Mouse (Mus musculus) myocyte (in vitro differentiated cells): ENCODE data around the gene Dctpp1. TPM values are rescaled to one million over a fixed set of nuclear protein-coding genes. Genes with fewer than 3 reads are reported as not detected.

ENCODE experiments used
- H3K27me3 ChIP-seq: one replicate; pipeline ENCODE4 v1.6.1; 2011; ENCODE audit not compliant: control insufficient read depth, insufficient read depth, insufficient read length
- H3K36me3 ChIP-seq: one replicate; pipeline ENCODE4 v1.6.1; 2011; ENCODE audit not compliant: control insufficient read depth, insufficient read depth
- H3K4me2 ChIP-seq: one replicate; pipeline ENCODE4 v1.6.1; 2011; ENCODE audit warnings: low read depth, control low read depth
- H3K4me3 ChIP-seq: one replicate; pipeline ENCODE4 v1.5.1; 2011; ENCODE audit warnings: mild to moderate bottlenecking, control low read depth, moderate library complexity
- H3K79me2 ChIP-seq: one replicate; pipeline ENCODE4 v1.6.1; 2011; ENCODE audit not compliant: control insufficient read depth, insufficient read depth
- H3ac ChIP-seq: one replicate; pipeline ENCODE4 v1.6.1; 2011; ENCODE audit not compliant: control insufficient read depth, insufficient read length
- CEBPB ChIP-seq: IDR thresholded peaks from 2 replicates; pipeline ENCODE4 v1.6.1; 2011; ENCODE audit warnings: mild to moderate bottlenecking, moderate library complexity; ENCODE audit not compliant: poor library complexity, insufficient read depth, severe bottlenecking
- E2F4 ChIP-seq: IDR thresholded peaks from one replicate; pipeline ENCODE4 v1.6.1; 2011; ENCODE audit warnings: mild to moderate bottlenecking, control low read depth, moderate library complexity; ENCODE audit not compliant: insufficient read depth
- MAX ChIP-seq: IDR thresholded peaks from one replicate; pipeline ENCODE4 v1.6.1; 2011; ENCODE audit warnings: low read depth, mild to moderate bottlenecking, control low read depth
- MYOD1 ChIP-seq, 3 experiments: IDR thresholded peaks; one replicate each; pipeline ENCODE4 v1.6.1; 2011; ENCODE audit warnings: control low read depth in 2 of 3, low read depth in 2 of 3, mild to moderate bottlenecking in 2 of 3, moderate library complexity in 1 of 3; ENCODE audit not compliant: insufficient read length in 2 of 3, control insufficient read depth in 1 of 3
- MYOG ChIP-seq, 3 experiments: IDR thresholded peaks; one replicate each; pipeline ENCODE4 v1.6.1; 2011; ENCODE audit warnings: control low read depth in 2 of 3, low read depth in 2 of 3, mild to moderate bottlenecking in 2 of 3; ENCODE audit not compliant: insufficient read length in 2 of 3, control insufficient read depth in 1 of 3, insufficient read depth in 1 of 3
- POLR2A ChIP-seq: IDR thresholded peaks from one replicate; pipeline ENCODE4 v1.6.1; 2011; ENCODE audit warnings: low read depth, mild to moderate bottlenecking, control low read depth, moderate library complexity; ENCODE audit not compliant: insufficient read length
- POLR2AphosphoS2 ChIP-seq: IDR thresholded peaks from one replicate; pipeline ENCODE4 v1.6.1; 2011; ENCODE audit warnings: low read depth, control low read depth; ENCODE audit not compliant: insufficient read length
- REST ChIP-seq: IDR thresholded peaks from one replicate; pipeline ENCODE4 v1.6.1; 2011; ENCODE audit warnings: mild to moderate bottlenecking, control low read depth, moderate library complexity; ENCODE audit not compliant: insufficient read depth, insufficient read length
- SRF ChIP-seq: IDR thresholded peaks from one replicate; pipeline ENCODE4 v1.6.1; 2011; ENCODE audit warnings: low read depth; ENCODE audit not compliant: control insufficient read depth, insufficient read length
- TCF12 ChIP-seq: IDR thresholded peaks from one replicate; pipeline ENCODE4 v1.6.1; 2011; ENCODE audit warnings: mild to moderate bottlenecking, control low read depth; ENCODE audit not compliant: poor library complexity, insufficient read depth, severe bottlenecking
- TCF3 ChIP-seq: IDR thresholded peaks from one replicate; pipeline ENCODE4 v1.6.1; 2011; ENCODE audit warnings: low read depth, control low read depth; ENCODE audit not compliant: insufficient read length
- USF1 ChIP-seq: IDR thresholded peaks from one replicate; pipeline ENCODE4 v1.6.1; 2011; ENCODE audit warnings: low read depth, mild to moderate bottlenecking, control low read depth, moderate library complexity
- polyA plus RNA-seq: library from polyadenylated mRNA; unstranded; fragments of >200 nt; fragmentation: generic; extraction: Trizol; gene quantifications from one replicate; pipeline ENCODE4 v1.2.1, GENCODE M21; 2012; ENCODE audit warnings: missing spikeins

Dctpp1 gene
- 76.9 TPM for polyA plus RNA-seq

- no peaks in the 10 kb centered on the region for H3K79me2 ChIP-seq
- no peak for TF ChIP-seq CEBPB
- no peak for TF ChIP-seq REST
- TF ChIP-seq POLR2AphosphoS2, result peak; percentile 69
- TF ChIP-seq POLR2A, result peak; percentile 85
- no peak for TF ChIP-seq MAX
- peak; percentile 43 for TF ChIP-seq E2F4
- no peak for TF ChIP-seq USF1
- TF ChIP-seq TCF12, result no peak
- H3K4me3 ChIP-seq, result peak within 1 kb of the TSS; percentile 55
- no peaks in the 10 kb centered on the region for H3K27me3 ChIP-seq
- peak within 1 kb of the TSS; percentile 93 for H3K4me2 ChIP-seq
- H3K36me3 ChIP-seq, result no peaks in the 10 kb centered on the region
- no peak within 1 kb of the TSS for H3ac ChIP-seq
Measured at GRCm38 (mm10) chr7:127260309-127261111, at the start of gene Dctpp1. Gene Dctpp1 (minus strand): TSS chr7:127260709.

GRCm38 (mm10) chr7:127309951-127310350 is 49.4 kb upstream of the Dctpp1 start:
- Histone ChIP-seq H3K79me2 (no peaks in the 10 kb centered on the region), H3K27me3 (peaks cover 61% of the 10 kb centered on the region), H3K36me3 (no peaks in the 10 kb centered on the region), H3K4me2 (peak overlapping the region; percentile 18), H3ac (no peak overlapping the region), H3K4me3 (no peak overlapping the region)
- TF ChIP-seq USF1 (no peak), POLR2A (no peak), MYOG (IDR thresholded peaks at IDR 0.05; ENCODE audit: control insufficient read depth in 1 of 3, insufficient read depth in 1 of 3, insufficient read length in 2 of 3, low read depth in 2 of 3) (no peak), TCF12 (no peak), TCF3 (no peak), POLR2AphosphoS2 (no peak)

GRCm38 (mm10) chr7:127308887-127309286 is 48.4 kb upstream of the Dctpp1 start:
- no peaks in the 10 kb centered on the region for H3K79me2 ChIP-seq
- H3K36me3 ChIP-seq, result no peaks in the 10 kb centered on the region
- TF ChIP-seq CEBPB (no peak), REST (no peak), MAX (no peak), POLR2AphosphoS2 (no peak), TCF12 (no peak), USF1 (no peak), E2F4 (no peak), TCF3 (no peak), MYOG (IDR thresholded peaks at IDR 0.05; ENCODE audit: control insufficient read depth in 1 of 3, insufficient read depth in 1 of 3, insufficient read length in 2 of 3, low read depth in 2 of 3) (no peak), SRF (no peak), MYOD1 (IDR thresholded peaks at IDR 0.05; ENCODE audit: control insufficient read depth in 1 of 3, insufficient read length in 2 of 3, low read depth in 2 of 3) (no peak), POLR2A (no peak)
- H3ac ChIP-seq, result no peak overlapping the region
- H3K4me3 ChIP-seq, result no peak overlapping the region
- H3K4me2 ChIP-seq, result no peak overlapping the region
- peaks cover 58% of the 10 kb centered on the region for H3K27me3 ChIP-seq

- Histone ChIP-seq H3K4me3 (no peak overlapping the region), H3K4me2 (no peak overlapping the region), H3K36me3 (no peaks in the 10 kb centered on the region), H3K79me2 (no peaks in the 10 kb centered on the region), H3K27me3 (peaks cover 59% of the 10 kb centered on the region), H3ac (no peak overlapping the region)
- TF ChIP-seq CEBPB (no peak), TCF12 (no peak), MAX (no peak), REST (no peak), POLR2AphosphoS2 (no peak), MYOG (IDR thresholded peaks at IDR 0.05; ENCODE audit: control insufficient read depth in 1 of 3, insufficient read depth in 1 of 3, insufficient read length in 2 of 3, low read depth in 2 of 3) (no peak), USF1 (no peak), SRF (no peak), TCF3 (no peak), E2F4 (no peak), POLR2A (no peak), MYOD1 (IDR thresholded peaks at IDR 0.05; ENCODE audit: control insufficient read depth in 1 of 3, insufficient read length in 2 of 3, low read depth in 2 of 3) (no peak)
Measured at GRCm38 (mm10) chr7:127308431-127308830, 47.9 kb upstream of the Dctpp1 start.

- TF ChIP-seq POLR2AphosphoS2 (no peak), MAX (no peak), TCF12 (no peak), MYOG (IDR thresholded peaks at IDR 0.05; ENCODE audit: control insufficient read depth in 1 of 3, insufficient read depth in 1 of 3, insufficient read length in 2 of 3, low read depth in 2 of 3) (no peak), MYOD1 (IDR thresholded peaks at IDR 0.05; ENCODE audit: control insufficient read depth in 1 of 3, insufficient read length in 2 of 3, low read depth in 2 of 3) (no peak), REST (no peak), TCF3 (no peak), SRF (no peak), USF1 (no peak), CEBPB (no peak), E2F4 (no peak), POLR2A (no peak)
- no peak overlapping the region for H3K4me2 ChIP-seq
- H3ac ChIP-seq, result no peak overlapping the region
- no peaks in the 10 kb centered on the region for H3K36me3 ChIP-seq
- no peak overlapping the region for H3K4me3 ChIP-seq
- no peaks in the 10 kb centered on the region for H3K79me2 ChIP-seq
- H3K27me3 ChIP-seq, result peaks cover 49% of the 10 kb centered on the region
Measured at GRCm38 (mm10) chr7:127297586-127298193, 37.2 kb upstream of the Dctpp1 start.
